Mouse (Mus musculus) left cerebral cortex, adult 11 months (tissue): Measurements from ENCODE around the gene Mtfp1.
"Not testable (repeated sequence)": the region's sequence is repeated elsewhere in the genome, so short reads cannot be mapped to it uniquely, and the experiment has no call there.

ENCODE experiments used
- DNase-seq: peaks from one replicate; pipeline ENCODE4 v3.0.0; 2022; ENCODE audit warnings: low spot score

Mtfp1 gene

DNA sequence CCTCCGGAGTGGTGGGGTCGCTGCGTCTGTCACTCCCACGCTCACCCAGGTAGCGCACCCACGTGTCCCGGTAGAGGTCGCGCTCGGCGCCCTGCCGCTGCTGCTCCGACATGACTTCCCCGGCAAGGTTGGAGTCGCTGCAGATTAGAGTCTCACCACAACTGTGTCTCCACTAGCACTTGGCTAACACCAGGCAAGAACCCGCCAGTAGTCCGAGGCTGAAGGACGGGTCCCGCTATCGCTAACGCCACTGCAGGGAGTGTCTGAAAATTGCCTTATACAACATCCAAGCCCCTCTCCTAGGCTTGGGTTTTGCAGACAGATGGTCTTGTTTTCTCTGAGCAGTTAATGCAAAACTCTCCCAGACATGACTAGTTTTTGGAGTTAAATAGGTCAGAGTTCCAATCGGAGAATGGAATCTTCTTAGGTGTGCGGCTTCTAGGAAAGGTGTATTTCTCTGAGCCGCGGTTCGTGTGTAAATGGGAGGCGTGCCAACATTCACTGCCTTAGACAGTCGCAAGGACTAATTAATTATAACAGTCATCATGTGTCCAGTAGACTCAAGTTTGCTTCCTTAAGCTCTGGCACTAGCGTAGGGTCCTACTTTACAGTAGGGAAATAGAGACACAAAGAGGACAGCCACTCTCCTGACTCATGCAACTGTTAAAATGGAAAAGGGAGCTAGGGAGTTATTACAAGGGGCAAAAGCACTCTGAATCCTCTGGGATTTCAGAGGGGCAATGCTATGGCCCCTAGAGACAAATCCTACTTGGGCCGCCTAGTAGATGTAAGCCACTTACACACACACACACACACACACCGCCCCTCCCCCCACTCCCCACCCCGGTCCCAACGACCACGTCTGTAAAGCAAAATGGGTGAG, at the start of gene Mtfp1:
TSS of gene Mtfp1 (minus strand) at position 275 of the 883 bp plus-strand sequence.
- no peak for DNase-seq

DNA sequence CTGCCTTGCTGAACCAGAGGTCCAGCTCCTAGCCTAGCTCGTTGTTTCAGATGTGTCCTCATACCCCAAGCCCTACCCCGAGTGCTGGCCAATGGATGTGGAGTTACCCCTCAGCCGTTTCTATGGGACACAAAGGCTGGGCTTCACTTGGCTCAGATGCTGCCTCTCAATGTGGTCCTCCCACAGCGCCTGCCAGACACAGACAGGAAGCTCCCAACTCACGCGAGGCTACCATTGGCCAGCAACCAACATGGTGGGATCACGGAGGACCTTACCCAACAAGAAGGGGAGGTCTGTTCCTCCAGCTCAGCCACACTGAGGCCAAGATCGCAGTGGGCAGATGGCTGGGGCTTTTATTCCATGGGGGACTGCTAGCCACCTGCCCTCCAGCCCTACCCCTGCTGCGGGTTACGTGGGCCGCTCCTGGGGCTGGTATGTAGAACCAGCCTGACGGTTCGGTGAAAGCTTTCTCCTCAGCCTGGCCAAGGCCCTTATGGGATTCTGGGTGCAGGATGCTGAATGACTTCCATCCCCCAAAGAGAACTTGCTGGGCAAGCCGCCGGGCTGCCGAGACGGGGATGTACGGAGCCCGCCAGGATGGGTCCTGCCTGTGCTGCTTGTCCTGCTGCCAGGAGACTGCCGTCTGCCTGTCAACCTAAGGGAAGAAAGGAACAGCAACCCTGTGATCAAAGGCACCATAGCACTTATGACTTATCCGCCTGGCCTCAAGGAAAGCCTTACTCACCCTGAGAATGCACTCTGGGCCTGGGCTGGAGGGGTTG, 48.2 kb upstream of the Mtfp1 start:
- DNase-seq, result no peak

DNA sequence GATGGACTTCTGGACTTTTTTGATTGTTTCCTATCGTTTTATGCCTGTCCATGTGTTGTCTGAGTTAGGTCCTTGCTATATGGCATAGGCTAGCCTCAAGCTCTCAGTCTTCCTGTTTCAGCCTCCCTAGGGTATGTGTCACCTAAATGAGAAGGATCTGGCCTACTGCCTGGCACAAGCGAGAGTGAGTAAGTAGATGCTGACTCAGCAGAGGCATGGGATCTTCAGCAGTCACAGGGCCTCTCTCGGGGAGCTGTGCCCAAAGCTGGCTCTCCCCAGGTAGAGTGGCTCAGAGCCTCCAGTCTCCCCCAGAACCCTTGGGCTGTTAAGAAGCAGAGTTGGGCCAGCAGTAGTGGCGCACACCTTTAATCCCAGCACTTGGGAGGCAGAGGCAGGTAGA, 47.1 kb upstream of the Mtfp1 start:
- no peak for DNase-seq

DNA sequence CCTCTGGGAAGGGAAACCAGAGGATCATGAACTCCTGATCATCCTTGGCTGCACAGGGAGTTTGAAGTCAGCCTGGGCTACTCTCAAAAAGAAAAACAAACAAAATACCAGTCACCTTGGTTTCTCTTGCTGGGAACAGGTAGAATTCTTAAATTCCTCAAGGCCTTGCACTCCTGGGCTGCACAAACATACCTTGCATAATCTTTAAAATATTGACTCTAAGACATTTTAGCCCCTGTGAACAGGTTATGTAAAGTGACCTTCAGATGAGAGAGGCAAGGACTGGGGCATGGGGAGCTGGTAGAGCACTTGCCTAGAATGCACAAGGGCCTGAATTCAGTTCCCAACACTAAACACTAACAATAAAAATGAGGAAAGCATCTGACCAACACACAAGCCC, 46.3 kb upstream of the Mtfp1 start:
- no peak for DNase-seq

DNA sequence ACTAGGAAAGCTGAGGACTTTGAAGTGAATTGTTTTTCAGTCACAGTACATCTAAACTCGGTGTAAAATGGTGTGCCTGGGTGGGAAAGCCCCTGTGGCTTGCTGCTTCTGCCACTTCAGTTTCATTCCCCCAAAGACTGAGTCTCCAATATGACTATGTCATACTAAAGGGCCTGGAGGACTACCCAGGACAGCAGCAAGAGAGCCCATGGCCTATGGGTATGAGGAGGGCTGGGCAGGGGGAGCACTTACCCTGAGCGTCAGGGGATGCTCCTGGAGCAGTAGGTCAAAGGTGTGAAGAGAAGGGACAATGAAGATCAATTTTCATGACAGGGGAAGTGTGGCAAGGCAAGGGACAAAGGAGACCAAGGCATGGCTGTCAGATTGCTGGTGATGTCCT, 43.7 kb upstream of the Mtfp1 start:
- DNase-seq, result no peak

DNA sequence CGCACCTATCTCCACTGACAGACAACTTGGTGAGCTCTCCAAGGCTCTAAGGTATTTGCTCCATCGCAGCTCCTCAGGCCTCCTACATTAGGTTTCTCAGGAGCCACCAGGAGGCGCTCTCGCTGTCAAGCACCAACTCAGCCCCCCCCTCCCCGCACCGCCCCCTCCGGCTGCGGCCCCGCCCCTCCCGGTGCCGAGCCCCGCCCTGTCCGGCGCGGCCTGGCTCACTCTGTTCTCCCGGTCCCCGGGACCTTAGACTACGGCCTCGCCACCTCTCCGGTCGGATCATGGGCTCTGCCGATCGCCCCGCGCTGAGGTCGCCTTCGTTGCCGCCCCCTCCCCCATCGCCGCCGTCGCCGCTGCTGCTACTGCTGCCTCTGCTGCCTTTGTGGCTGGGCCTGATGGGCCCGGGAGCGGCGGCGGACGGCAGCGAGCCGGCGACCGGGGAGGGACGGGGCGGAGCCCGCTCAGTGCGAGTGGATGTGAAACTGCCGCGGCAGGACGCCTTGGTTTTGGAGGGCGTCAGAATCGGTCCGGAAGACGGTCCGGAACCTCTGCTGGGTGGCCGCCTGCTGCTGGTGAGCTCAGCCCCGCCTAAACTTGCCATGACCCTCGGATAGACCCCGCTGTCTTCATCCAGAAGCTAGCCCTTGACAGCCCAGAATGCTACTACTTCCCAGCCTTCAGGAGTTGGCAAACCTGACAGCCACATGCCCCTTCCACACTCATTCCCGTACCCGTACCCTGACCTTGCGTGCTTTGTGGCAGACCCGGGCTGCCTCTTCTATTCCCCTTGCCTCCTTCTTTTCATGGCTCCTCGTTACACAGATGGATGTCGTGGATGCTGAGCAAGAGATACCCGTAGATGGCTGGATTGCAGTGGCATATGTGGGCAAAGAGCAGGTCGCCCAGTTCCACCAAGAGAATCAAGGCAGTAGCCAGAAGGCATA, 40.0 kb upstream of the Mtfp1 start, which contains the start of gene Rnf215:
TSS of gene Rnf215 (plus strand) at position 217 of the 950 bp plus-strand sequence.
- DNase-seq, result peak; percentile 71

DNA sequence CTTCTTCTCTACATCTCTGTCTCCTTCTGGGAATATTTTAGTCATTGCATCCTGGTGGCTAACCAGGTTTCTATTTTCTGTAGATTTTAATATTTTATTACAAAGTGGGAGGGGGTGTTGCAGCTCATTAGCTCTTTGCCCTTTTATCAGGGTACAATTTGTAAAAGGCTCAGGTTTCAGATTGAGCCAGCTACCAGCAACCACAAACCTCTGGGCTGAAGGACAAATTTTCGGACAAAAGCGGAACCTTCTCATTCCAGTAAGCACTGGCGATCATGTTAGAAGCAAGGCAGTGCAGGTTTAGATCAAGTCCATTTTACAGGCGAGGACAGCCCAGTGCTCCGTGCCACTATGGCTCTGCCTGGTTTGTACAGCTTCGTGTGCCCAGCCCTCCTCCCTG, 39.2 kb upstream of the Mtfp1 start:
- DNase-seq, result no peak

DNA sequence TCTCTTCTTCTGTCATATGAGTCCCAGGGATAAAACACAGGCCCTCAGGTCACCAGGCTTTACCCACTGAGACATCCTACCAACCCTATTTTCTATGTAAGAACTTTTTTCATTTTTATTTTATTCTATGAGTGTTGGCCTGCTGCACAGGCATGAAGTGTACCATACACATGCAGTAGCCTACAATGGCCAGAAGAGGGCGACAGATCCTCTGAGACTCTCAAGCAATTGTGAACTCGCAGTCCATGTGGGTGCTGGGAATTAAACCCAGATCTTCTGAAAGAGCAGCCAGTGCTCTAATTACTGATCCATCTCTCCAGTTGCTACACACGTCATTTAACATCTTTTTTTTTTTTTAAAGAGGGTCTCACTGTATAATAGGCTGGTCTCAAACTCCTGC, 38.2 kb upstream of the Mtfp1 start:
- DNase-seq, result no peak

DNA sequence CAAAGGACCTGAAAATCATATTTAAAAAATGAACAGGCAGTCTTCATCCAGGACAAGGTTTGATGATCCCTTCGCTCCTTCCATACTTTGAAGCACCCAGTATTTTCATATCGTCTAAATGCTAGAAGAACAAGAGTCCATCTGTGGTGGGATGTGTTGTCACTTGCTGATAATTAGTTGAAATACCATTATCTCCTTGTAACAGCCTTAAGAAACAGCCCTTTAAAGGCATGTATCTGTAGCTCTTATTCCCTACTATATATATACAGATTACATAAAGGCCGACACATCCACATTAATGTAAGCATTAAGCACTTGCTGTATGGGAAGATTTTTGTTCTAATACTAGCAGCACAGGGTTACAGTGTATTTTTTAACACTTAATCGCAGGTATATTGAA, 33.2 kb upstream of the Mtfp1 start:
- not testable (repeated sequence) for DNase-seq

DNA sequence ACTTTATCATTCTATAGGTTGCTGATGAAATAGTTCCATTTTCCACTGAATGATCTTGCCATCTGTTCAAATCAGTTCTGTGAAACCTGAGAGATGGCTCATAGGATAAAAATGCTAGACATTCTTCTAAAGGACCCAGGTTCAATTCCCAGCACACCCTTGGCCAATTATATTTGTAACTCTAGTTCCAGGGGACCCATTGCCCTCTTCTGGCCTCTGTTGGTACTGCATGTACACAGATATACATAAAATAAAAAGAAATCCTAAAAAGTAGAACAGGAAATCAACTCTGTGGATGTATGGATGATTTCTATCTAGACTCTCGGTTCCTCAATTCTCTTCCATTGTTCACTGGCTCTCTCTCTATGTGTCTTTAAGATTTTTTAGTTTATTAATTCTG, 31.8 kb upstream of the Mtfp1 start:
- no peak for DNase-seq

DNA sequence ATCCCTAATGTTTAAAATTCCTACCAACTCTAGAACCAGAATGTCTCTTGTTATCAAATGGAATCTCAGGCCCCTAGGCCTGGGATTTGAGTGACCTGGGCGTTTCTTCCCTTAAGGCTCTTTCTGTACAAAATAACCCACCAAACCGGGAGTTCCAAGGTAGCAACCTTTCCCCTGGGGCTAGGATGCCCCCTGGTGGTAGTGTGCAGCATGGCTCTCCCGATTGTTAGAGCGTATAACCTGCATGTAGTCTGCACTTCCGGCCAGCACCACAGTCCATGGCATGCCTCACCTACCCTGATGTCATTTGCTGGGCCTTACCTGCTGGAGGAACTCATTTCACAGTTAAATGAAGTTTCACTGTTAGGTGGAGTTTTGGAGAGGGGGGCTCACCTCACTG, 28.7 kb upstream of the Mtfp1 start:
- DNase-seq, result no peak

DNA sequence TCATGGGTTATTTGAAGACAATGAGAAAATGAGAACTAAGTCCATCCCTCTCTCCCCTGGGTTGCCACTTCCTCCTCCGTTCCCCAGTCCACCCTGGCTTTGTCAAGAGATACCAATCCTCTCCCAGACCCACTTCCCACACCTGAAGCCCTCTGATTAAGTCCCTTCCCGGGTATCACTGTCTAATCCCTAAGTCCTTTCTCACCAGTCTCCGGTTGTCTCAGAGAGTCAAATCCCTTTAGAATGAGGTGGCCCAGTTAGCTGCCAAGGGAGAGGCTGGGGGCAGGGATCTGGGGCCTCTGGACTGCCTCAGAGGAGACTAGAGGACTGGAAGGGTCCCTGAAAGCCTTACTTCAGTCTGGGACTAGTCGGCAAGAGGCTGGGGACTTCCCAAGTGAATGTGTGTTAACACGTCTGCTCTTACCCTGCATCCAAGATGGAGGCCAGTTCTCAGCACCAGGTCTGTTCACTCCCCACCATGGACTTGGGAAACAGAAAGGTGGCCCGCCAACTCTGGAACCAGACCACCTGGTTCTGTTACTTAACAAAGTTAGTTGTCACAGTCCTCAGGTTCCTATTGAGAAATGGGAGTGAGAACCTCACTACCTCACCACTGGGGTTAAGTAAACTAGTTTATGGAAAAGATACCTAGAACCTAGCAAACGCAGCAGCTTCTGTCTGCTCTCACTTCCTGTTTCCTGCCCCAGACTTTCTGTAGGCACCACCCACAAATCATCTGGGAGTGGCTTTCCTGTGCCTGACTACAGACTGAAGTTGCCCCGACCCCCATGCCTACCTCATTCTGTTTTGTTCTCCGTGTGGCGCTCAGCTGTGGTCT, 27.7 kb upstream of the Mtfp1 start, which contains the start of gene Sec14l2:
TSS of gene Sec14l2 (minus strand) at position 674 of the 838 bp plus-strand sequence.
- no peak for DNase-seq

DNA sequence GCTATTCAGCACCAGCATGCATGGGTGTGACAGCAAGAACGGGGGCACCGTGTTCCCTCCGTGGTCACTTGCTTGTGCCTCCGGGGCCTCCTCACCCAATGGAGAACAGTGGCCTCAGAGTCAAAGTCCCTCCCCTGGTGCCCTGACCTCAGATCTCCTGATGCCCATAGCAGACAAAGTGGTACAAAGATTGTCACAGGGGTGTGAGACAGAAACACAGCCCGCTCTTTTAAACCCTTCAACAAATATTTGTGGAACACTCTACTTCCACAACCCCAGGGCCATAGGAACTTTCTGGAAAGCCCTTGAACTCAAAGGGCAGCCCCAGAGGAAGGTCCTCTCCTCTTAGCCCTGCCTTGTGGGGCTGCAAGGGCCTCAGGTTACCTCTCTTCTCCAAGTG, 27.0 kb upstream of the Mtfp1 start:
- no peak for DNase-seq

DNA sequence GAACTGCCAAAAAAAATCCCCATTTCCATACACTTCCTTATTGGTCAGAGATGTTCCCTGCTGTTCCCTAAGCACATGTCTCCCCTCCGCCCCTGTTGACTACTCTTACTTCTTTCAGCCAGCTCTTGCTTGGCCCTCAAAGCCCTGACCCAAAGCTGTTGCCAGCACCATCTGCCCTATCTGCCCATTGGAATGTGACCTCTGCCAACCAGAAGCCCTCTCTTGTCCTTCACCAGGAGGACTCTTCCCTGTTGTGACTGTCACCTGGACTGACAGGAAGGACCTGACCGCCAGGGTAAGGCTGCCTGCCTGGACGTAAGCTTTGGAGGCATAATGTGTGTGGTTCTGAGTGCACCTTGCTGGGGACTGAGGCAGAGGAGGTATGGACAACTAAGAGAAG, 26.4 kb upstream of the Mtfp1 start:
- DNase-seq, result no peak

DNA sequence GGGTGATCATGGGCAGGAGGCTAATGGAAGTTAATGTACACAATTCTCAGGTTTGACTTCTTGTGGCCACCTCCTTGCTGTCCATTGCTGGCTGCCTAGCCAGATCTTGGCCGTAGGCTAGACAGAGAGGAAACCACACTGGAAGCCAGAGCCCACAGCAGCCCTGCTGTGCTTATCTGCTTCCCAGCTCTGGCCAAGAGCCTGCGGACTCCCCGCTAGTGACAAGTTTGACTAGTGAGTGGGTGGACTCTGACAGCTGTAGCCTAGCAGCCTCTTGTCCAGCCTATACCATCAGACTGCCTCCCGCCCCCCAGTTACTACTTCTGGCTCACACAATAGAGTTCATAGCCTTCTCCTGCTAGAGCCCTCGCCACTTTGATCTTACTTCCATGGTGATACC, 24.4 kb upstream of the Mtfp1 start:
- no peak for DNase-seq

DNA sequence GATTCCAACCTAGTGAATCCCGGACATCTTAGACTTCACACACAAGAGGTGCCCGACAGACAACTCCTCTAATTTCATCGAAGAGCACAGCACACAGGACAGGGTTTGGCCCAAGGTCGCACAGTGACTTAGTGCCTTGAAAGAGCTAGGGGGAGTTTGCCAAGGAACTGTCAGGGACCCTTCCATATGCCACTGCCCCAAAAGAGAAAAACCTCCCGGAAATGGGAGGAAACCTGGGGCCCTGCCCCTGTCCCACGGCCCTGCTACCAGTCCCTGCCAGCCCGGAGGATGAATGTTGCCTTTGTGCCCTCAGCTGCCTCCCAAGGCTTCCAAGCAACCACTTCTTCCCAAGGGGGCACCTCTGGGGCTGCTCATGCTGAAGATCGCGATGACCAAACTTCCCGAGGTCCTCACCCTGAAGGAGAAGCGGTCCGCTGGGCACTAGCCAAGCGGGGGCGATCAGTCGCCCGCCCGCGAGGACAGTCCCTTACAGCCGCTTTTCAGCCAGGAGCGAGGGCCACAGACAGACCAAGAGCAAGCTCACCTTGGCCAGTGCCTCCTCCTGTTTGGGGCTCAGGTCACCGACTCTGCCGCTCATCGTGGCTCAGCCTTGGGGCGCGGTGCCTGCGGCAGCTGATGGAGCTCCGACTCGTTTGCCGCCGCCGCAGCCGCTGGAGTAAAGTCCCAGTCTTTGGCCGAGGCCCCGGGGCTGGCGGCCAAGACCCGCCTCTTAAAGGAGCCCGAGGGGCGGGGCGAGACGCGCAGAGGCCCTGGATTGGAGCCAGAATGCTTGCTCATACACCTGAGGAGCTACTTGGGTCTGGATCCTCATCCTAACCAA, 23.1 kb upstream of the Mtfp1 start:
- no peak for DNase-seq

DNA sequence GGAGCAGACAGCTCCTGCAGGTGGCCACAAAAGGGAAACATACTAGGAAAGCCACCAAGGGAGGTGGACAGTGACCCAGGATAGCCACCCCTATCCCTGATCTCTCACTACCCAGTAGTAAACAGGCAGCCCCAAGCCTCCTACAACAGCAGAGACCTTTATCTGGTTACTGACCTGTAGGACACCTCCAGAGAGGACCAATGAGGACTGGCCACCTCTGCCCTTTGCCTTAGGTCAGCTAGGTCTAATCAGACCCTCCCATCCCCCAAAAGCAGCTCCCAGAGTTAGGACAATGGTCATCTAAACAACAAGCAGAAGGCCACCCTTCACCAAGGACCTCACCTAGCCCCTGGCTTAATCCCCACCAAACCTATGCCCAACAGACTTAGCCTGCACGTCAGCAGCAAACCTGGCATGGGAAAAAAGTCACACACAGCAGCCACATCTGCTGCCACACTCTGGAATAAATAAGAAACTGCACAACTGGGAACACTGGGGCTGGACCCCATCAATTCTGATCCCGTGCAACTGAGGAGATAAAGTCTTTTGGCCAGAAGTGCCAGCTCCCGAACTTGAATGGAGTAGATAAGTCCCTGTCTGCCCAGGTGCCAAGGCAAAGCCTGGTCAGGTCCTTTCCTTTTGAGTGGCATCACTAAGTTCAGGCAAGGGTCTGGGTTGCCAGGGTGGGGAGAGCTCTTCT, 22.3 kb upstream of the Mtfp1 start:
- DNase-seq, result no peak

DNA sequence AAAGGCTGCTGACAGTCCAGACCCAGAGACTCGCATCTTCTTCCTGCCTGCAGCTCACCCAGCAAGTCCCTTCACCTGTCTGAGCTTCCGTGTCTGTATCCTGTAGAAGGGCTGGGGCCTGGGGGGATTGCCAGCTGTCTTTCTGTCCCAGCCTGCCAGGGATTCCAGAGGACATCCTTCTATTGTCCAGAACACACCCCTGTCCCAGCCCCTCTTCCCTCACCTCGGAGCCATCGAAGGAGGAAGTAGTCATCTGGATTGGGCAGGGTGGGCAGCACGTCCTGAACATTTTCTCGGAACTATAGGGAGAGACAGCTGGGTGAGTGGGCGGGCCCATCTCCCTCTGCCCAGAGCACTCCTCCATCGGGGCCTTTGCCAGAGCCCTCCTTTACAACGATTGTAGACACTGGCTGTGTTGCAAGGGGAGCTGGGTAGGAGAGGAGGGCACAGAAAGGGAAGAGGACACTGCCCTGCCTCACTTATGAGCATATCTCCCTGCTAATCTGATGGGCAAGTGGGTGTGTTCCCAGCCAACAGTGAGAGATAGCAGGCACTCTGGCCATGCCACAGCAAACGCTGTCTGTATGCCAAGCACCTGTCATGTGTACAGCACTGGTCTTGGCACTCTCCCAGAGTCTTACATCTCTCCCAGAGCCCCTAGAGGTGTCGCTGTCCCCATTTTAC, 21.4 kb upstream of the Mtfp1 start:
- DNase-seq, result no peak

DNA sequence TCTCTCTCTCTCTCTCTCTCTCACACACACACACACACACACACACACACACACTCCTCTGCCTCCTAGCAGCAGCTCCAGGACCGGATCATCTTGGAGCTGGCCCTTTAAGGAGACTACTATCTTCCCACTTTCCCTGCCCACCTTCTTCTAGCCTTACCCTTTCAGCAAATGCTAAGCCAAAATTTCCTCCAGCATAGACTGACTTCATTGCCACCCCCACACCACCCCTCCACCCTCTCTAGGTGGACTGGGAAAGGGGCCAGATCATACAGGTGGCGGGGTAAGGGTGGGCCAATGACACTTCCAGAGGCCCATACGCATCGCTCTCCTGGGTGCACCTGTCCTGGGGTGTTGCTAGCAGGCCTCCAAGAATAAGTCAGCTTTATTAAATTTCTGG, 20.2 kb upstream of the Mtfp1 start:
- DNase-seq, result no peak
